Mouse (Mus musculus): Measurements from ENCODE around the gene Pax5. TPM values are rescaled to one million over a fixed set of nuclear protein-coding genes. Genes with fewer than 3 reads are reported as not detected.

Pax5 gene
- polyA plus RNA-seq, 1 experiment from 2014 or later, result 0.03 TPM

- WGBS (ENCODE audit: missing documents), result 71% methylated on average over 8 of the region's 8 CpGs
- Histone ChIP-seq H3K27ac (no peak overlapping the region), H3K4me3 (ENCODE audit: inconsistent target) (no peak overlapping the region), H3K79me2 (ENCODE audit: inconsistent target) (no peaks in the 10 kb centered on the region), H3K36me3 (ENCODE audit: inconsistent target) (no peaks in the 10 kb centered on the region)
These were observed 143.9 kb downstream of the Pax5 start for GRCm38 (mm10) chr4:44566401-44566800.

- no peak overlapping the region for H3K4me3 ChIP-seq (ENCODE audit: inconsistent target)
- WGBS (ENCODE audit: missing documents), result 66% methylated on average over 12 of the region's 12 CpGs
- H3K36me3 ChIP-seq (ENCODE audit: inconsistent target), result no peaks in the 10 kb centered on the region
- H3K79me2 ChIP-seq (ENCODE audit: inconsistent target), result no peaks in the 10 kb centered on the region
- H3K27ac ChIP-seq, result no peak overlapping the region
These were observed 144.9 kb downstream of the Pax5 start for GRCm38 (mm10) chr4:44565126-44566082.

- no peak overlapping the region for H3K4me3 ChIP-seq (ENCODE audit: inconsistent target)
- H3K36me3 ChIP-seq (ENCODE audit: inconsistent target), result no peaks in the 10 kb centered on the region
- H3K27ac ChIP-seq, result no peak overlapping the region
- WGBS (ENCODE audit: missing documents), result 8% methylated on average over 10 of the region's 10 CpGs
- H3K79me2 ChIP-seq (ENCODE audit: inconsistent target), result no peaks in the 10 kb centered on the region
These were observed 145.7 kb downstream of the Pax5 start for GRCm38 (mm10) chr4:44564602-44565001.

- Histone ChIP-seq H3K36me3 (ENCODE audit: inconsistent target) (no peaks in the 10 kb centered on the region), H3K4me3 (ENCODE audit: inconsistent target) (no peak overlapping the region), H3K79me2 (ENCODE audit: inconsistent target) (no peaks in the 10 kb centered on the region), H3K27ac (no peak overlapping the region)
- WGBS (ENCODE audit: missing documents), result 82% methylated on average over 8 of the region's 8 CpGs
These were observed 149.3 kb downstream of the Pax5 start for GRCm38 (mm10) chr4:44560956-44561355.

- H3K36me3 ChIP-seq (ENCODE audit: inconsistent target), result no peaks in the 10 kb centered on the region
- 22% methylated on average over 7 of the region's 7 CpGs for WGBS (ENCODE audit: missing documents)
- H3K79me2 ChIP-seq (ENCODE audit: inconsistent target), result no peaks in the 10 kb centered on the region
- H3K4me3 ChIP-seq (ENCODE audit: inconsistent target), result no peak overlapping the region
- no peak overlapping the region for H3K27ac ChIP-seq
These were observed 151.7 kb downstream of the Pax5 start for GRCm38 (mm10) chr4:44558564-44558955.

DNA sequence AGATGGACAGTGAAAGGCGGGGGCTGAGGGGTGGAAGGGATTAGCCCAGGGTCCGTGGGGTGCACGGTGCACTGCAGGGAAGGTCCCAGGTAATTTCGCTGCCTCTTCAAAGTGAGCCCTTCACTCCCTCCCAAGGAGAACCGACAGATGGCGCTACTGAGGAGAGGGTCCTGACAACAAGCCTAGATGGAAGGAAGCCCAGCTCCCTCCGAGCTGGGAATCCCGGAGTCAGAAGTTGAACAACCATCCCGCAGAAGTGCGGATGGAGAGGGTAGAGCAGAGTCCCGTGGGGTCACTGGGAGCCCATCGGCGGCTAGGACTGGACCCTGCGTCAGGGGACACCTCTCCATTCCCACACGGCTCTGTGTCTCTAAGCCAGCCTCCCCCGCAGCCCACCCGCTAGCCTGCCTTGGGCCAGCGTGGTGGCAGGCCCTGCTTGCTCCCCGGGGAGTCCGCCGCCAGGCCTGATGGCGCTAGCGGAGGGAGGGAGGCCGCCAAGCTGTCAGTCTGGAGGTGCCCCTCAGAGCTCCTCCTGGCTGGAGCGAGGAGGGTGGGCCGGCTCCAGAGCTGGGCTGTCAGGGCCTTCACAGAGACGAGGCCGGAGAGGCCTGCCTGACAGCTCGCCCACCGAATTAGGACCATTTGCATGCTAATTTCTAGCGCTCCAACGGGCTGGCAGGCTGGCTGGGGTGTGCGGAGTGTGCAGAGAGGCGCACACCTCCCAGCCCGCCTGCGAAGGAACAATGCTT, 152.3 kb downstream of the Pax5 start:
- H3K27ac ChIP-seq, result no peak overlapping the region
- WGBS (ENCODE audit: missing documents), result 11% methylated on average over 35 of the region's 36 CpGs
- H3K36me3 ChIP-seq (ENCODE audit: inconsistent target), result no peaks in the 10 kb centered on the region
- H3K79me2 ChIP-seq (ENCODE audit: inconsistent target), result no peaks in the 10 kb centered on the region
- H3K4me3 ChIP-seq (ENCODE audit: inconsistent target), result no peak overlapping the region

GRCm38 (mm10) chr4:44556586-44557281, 153.6 kb downstream of the Pax5 start:
- 93% methylated on average over 9 of the region's 9 CpGs for WGBS (ENCODE audit: missing documents)
- Histone ChIP-seq H3K27ac (no peak overlapping the region), H3K36me3 (ENCODE audit: inconsistent target) (no peaks in the 10 kb centered on the region), H3K4me3 (ENCODE audit: inconsistent target) (no peak overlapping the region), H3K79me2 (ENCODE audit: inconsistent target) (no peaks in the 10 kb centered on the region)

DNA sequence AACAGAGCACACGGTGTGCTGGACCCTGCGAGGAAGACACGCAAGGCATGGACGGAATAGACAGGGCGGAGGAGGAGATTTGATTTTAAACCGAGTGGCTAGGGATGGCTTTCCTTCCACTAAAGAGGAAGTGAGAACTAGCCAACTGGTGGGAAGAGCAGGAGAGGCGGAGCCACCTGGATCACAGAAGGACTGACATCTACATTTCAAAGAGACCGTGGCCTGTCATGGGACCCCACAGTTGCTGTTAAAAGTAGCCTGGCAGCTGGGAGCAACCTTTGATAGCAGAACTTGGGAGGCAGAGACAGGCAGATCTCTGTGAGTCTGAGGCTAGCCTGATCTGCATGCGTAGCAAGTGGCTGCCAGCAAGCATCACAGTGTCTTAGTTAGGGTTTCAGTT, 154.7 kb downstream of the Pax5 start:
- no peaks in the 10 kb centered on the region for H3K79me2 ChIP-seq (ENCODE audit: inconsistent target)
- H3K4me3 ChIP-seq (ENCODE audit: inconsistent target), result no peak overlapping the region
- no peak overlapping the region for H3K27ac ChIP-seq
- 78% methylated on average over 9 of the region's 9 CpGs for WGBS (ENCODE audit: missing documents)
- no peaks in the 10 kb centered on the region for H3K36me3 ChIP-seq (ENCODE audit: inconsistent target)

DNA sequence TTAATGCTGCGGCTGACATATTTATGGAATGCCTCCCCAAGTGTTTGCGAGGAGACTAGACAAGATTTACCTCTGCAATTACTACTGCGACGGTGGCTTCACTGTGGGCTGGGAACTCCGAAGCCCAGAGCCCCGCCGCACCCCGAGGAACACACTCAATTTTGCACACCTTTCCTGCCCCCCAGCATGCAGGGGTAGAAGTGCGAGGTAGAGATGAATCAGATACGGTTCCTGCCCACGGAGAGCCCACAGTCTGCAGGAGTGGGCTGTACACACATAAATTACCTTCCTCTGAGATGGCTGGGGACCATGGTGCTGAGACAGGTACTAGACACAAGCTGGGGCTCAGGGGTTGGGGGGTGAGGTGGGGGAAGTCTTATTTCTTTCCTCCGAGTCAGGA, 158.8 kb downstream of the Pax5 start:
- no peaks in the 10 kb centered on the region for H3K79me2 ChIP-seq (ENCODE audit: inconsistent target)
- 87% methylated on average over 12 of the region's 12 CpGs for WGBS (ENCODE audit: missing documents)
- no peaks in the 10 kb centered on the region for H3K36me3 ChIP-seq (ENCODE audit: inconsistent target)

DNA sequence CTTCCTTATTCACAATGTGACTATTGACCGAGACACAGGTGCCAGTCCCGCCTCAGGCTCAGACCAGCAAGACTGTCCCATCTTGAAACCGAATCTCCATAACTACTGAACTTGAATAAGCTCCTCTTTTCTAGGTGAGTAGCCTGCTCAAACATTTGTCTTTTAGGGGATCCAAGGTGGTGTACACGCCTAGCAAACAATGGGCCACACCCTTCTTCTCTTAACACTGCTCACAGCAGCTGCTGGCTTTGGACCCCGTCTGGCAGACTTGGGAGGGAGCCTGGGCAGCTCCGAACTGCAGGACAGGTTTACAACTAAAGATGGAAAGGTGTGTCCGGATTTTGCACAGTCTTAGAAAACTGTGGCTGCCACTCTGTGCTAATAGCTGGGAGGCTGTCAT, 161.3 kb downstream of the Pax5 start:
- 84% methylated on average over 6 of the region's 7 CpGs for WGBS (ENCODE audit: missing documents)
- Histone ChIP-seq H3K36me3 (ENCODE audit: inconsistent target) (no peaks in the 10 kb centered on the region), H3K4me3 (ENCODE audit: inconsistent target) (no peak overlapping the region), H3K27ac (no peak overlapping the region), H3K79me2 (ENCODE audit: inconsistent target) (no peaks in the 10 kb centered on the region)

More for the DNA sequence above, 158.8 kb downstream of the Pax5 start:
- Histone ChIP-seq H3K27ac (no peak overlapping the region), H3K4me3 (ENCODE audit: inconsistent target) (no peak overlapping the region)

- no peak overlapping the region for H3K27ac ChIP-seq
- H3K79me2 ChIP-seq (ENCODE audit: inconsistent target), result no peaks in the 10 kb centered on the region
- H3K36me3 ChIP-seq (ENCODE audit: inconsistent target), result no peaks in the 10 kb centered on the region
- no peak overlapping the region for H3K4me3 ChIP-seq (ENCODE audit: inconsistent target)
- WGBS (ENCODE audit: missing documents), result 16% methylated on average over 8 of the region's 8 CpGs
These were observed 164.6 kb downstream of the Pax5 start for GRCm38 (mm10) chr4:44545669-44546068.

DNA sequence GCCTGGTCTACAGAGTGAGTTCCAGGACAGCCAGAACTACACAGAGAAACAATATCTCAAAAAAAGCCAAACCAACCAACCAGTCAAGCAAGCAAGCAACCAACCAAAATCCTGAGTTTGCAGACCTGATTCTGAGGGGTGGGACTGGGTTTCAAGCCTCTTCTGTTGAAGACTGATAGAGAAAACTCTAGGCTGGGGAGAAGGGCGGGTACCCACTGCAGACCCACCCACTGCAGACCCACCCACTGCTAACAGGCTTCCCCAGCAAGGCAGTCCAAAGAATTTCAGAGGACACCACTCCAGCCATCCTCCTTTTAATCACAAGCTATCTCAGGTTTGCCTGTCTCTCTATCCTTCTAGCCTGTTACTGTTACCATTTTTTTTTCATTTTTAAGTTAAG, 165.8 kb downstream of the Pax5 start:
- Histone ChIP-seq H3K4me3 (ENCODE audit: inconsistent target) (no peak overlapping the region), H3K27ac (no peak overlapping the region), H3K79me2 (ENCODE audit: inconsistent target) (no peaks in the 10 kb centered on the region), H3K36me3 (ENCODE audit: inconsistent target) (no peaks in the 10 kb centered on the region)
- WGBS (ENCODE audit: missing documents), result 63% methylated on average over 1 of the region's 1 CpGs

DNA sequence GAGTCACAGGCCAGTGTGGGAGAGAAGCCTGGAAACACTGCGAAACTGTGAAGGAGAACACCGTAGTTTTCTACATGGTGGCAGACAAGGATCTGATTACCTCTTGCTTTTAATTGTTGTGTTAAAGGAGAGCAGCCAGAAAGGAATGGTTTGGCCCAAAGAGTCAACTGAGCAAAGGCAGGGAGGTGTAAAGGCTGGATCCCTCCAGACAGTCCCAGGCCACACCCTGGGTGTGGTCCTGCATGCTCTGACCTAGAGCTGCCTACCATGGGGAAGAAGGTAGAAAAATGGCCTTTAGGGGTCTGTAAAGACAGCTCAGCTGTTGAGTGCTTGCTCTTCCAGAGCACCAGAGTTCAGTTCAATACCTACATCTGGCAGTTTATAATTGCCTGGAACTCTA, 166.4 kb downstream of the Pax5 start:
- no peaks in the 10 kb centered on the region for H3K36me3 ChIP-seq (ENCODE audit: inconsistent target)
- H3K79me2 ChIP-seq (ENCODE audit: inconsistent target), result no peaks in the 10 kb centered on the region
- 89% methylated on average over 2 of the region's 2 CpGs for WGBS (ENCODE audit: missing documents)
- no peak overlapping the region for H3K27ac ChIP-seq
- no peak overlapping the region for H3K4me3 ChIP-seq (ENCODE audit: inconsistent target)

- WGBS (ENCODE audit: missing documents), result 69% methylated on average over 3 of the region's 3 CpGs
- H3K79me2 ChIP-seq (ENCODE audit: inconsistent target), result no peaks in the 10 kb centered on the region
- H3K36me3 ChIP-seq (ENCODE audit: inconsistent target), result no peaks in the 10 kb centered on the region
- H3K27ac ChIP-seq, result no peak overlapping the region
- no peak overlapping the region for H3K4me3 ChIP-seq (ENCODE audit: inconsistent target)
These were observed 168.2 kb downstream of the Pax5 start for GRCm38 (mm10) chr4:44542101-44542500.
